In genomic region chr10:12832163-12832562, GRCm38 (mm10) we compare ENCODE assay signal across 20 mouse cellular contexts. TPM values are rescaled to one million over a fixed set of nuclear protein-coding genes. Genes with fewer than 3 reads are reported as not detected.
DNase-seq lines count a peak whose midpoint lies in the region; ATAC-seq and TF ChIP-seq lines count a peak whose summit lies in the region.
"Had no signal": no experiment of that assay in that cellular context is flagged by ENCODE, and none has a peak within 500 bp of the region (broad histone marks: within the 10 kb centered on the region; RNA-seq: fewer than 3 reads in every experiment).

No protein-coding gene starts in this region.

- no peaks in the 10 kb centered on the region for H3K27me3 ChIP-seq in kidney, adult 2 months (replicated peaks; ENCODE audit: control insufficient read depth, insufficient read depth, low read length)
- no peaks in the 10 kb centered on the region for H3K27me3 ChIP-seq in lung, embryonic 15.5 days
- H3K27me3 ChIP-seq in MEL (ENCODE audit: control insufficient read depth in 1 of 2, insufficient read depth in 2 of 2, low read length in 2 of 2), result no peaks in the 10 kb centered on the region
- no peaks in the 10 kb centered on the region for H3K27me3 ChIP-seq in neural tube, embryonic 15.5 days (replicated peaks)
- H3K27me3 ChIP-seq: CH12.LX; embryonic facial prominence, embryonic 13.5 days; forebrain, embryonic 12.5 days; heart, embryonic 12.5 days had no signal

- peak overlapping the region; percentile 29 for H3K27ac ChIP-seq in kidney, adult 2 months (ENCODE audit: insufficient read depth, low read depth, low read length)
- H3K27ac ChIP-seq in lung, embryonic 15.5 days, result 0 out of 2 replicates have a peak overlapping the region, but pooled peaks have one; percentile 8
- no peak overlapping the region for H3K27ac ChIP-seq in MEL (ENCODE audit: control insufficient read depth, low read depth, low read length)
- H3K27ac ChIP-seq in neural tube, embryonic 15.5 days (replicated peaks), result no peak overlapping the region
- H3K27ac ChIP-seq: embryonic facial prominence, embryonic 13.5 days; forebrain, embryonic 12.5 days; hindbrain, embryonic 10.5 days; hindbrain, embryonic 14.5 days had no signal

- no peaks in the 10 kb centered on the region for H3K9me3 ChIP-seq in lung, embryonic 15.5 days
- no peaks in the 10 kb centered on the region for H3K9me3 ChIP-seq in MEL (replicated peaks; ENCODE audit: insufficient read depth, low read length)
- no peaks in the 10 kb centered on the region for H3K9me3 ChIP-seq in neural tube, embryonic 15.5 days (replicated peaks)
- H3K9me3 ChIP-seq: embryonic facial prominence, embryonic 13.5 days; forebrain, embryonic 12.5 days; heart, embryonic 12.5 days; hindbrain, embryonic 10.5 days had no signal

- no peak for ATAC-seq in lung, embryonic 15.5 days (ENCODE audit: borderline replicate concordance, extremely low read depth, low FRiP score, low TSS enrichment)
- ATAC-seq in common myeloid progenitor, adult 5-6 weeks (replicated peaks; ENCODE audit: low read depth, poor library complexity, severe bottlenecking), result peak; percentile 24; the same call in 1 of the 2 replicates
- ATAC-seq in neural tube, embryonic 15.5 days (ENCODE audit: low FRiP score), result no peak
- ATAC-seq: forebrain, embryonic 16.5 days had no signal

- no peaks in the 10 kb centered on the region for H3K36me3 ChIP-seq in kidney, adult 2 months (ENCODE audit: control insufficient read depth, insufficient read depth, low read length)
- H3K36me3 ChIP-seq in lung, embryonic 15.5 days, result no peaks in the 10 kb centered on the region
- H3K36me3 ChIP-seq in MEL (ENCODE audit: control insufficient read depth in 1 of 2, insufficient read depth in 2 of 2, low read length in 2 of 2), result peaks cover 0 to 3% of the 10 kb centered on the region in 2 experiments; a peak in 1 of 4 replicates
- no peaks in the 10 kb centered on the region for H3K36me3 ChIP-seq in neural tube, embryonic 15.5 days
- H3K36me3 ChIP-seq: forebrain, embryonic 12.5 days; heart, embryonic 12.5 days; hindbrain, embryonic 10.5 days had no signal

- no peak for TF ChIP-seq CTCF in kidney, adult 2 months (conservative IDR thresholded peaks at IDR 0.05; ENCODE audit: insufficient read depth, insufficient read length, low read depth, low read length)
- no peak for TF ChIP-seq CTCF in MEL (IDR thresholded peaks at IDR 0.05 in 2 of 3, conservative IDR thresholded peaks at IDR 0.05 in 1 of 3; ENCODE audit: control insufficient read depth in 1 of 3, insufficient read depth in 1 of 3, low read depth in 2 of 3, low read length in 3 of 3, poor library complexity in 1 of 3, severe bottlenecking in 1 of 3)

- no peaks in the 10 kb centered on the region for H3K79me2 ChIP-seq in MEL (ENCODE audit: control insufficient read depth, insufficient read depth, low read length, poor library complexity)

- 55% methylated on average over 8 of the region's 8 CpGs for WGBS in kidney, adult 2 months
- 65% methylated on average over 8 of the region's 8 CpGs for WGBS in lung, embryonic 15.5 days
- 78% methylated on average over 8 of the region's 8 CpGs for WGBS in neural tube, embryonic 15.5 days

- H3K4me1 ChIP-seq in kidney, adult 2 months (ENCODE audit: control insufficient read depth, insufficient read depth, low read length), result peaks cover 22% of the 10 kb centered on the region
- H3K4me1 ChIP-seq in lung, embryonic 15.5 days, result peaks cover 24% of the 10 kb centered on the region
- peaks cover 0 to 7% of the 10 kb centered on the region in 2 experiments; a peak in 2 of 4 replicates for H3K4me1 ChIP-seq in MEL (ENCODE audit: control insufficient read depth in 1 of 2, insufficient read depth in 2 of 2, low read length in 2 of 2)
- H3K4me1 ChIP-seq in neural tube, embryonic 15.5 days, result 0 out of 2 replicates have a peak, but pooled peaks cover 2% of the 10 kb centered on the region
- H3K4me1 ChIP-seq: forebrain, embryonic 12.5 days had no signal

- TF ChIP-seq RAD21 in MEL (IDR thresholded peaks at IDR 0.05; ENCODE audit: low read depth, low read length), result no peak

- no peak overlapping the region for H3K4me3 ChIP-seq in kidney, adult 2 months (ENCODE audit: insufficient read depth, low read depth, low read length)
- no peak overlapping the region for H3K4me3 ChIP-seq in lung, embryonic 15.5 days
- no peak overlapping the region for H3K4me3 ChIP-seq in MEL (ENCODE audit: control insufficient read depth in 1 of 2, insufficient read depth in 1 of 2, low read depth in 2 of 2, low read length in 2 of 2)
- no peak overlapping the region for H3K4me3 ChIP-seq in neural tube, embryonic 15.5 days (replicated peaks)
- H3K4me3 ChIP-seq: embryonic facial prominence, embryonic 13.5 days; forebrain, embryonic 12.5 days; heart, embryonic 12.5 days; hindbrain, embryonic 10.5 days had no signal

- TF ChIP-seq POLR2A in kidney, adult 2 months (IDR thresholded peaks at IDR 0.05; ENCODE audit: low read depth, low read length), result no peak
- TF ChIP-seq POLR2A in MEL (IDR thresholded peaks at IDR 0.05; ENCODE audit: control insufficient read depth in 1 of 2, insufficient read depth in 1 of 2, low read depth in 1 of 2, low read length in 2 of 2, poor library complexity in 1 of 2), result no peak

- no peak for DNase-seq in kidney, adult 2 months
- DNase-seq in kidney, postnatal 10 days, result no peak
- DNase-seq in lung, postnatal 36 days, result no peak
- DNase-seq in MEL (ENCODE audit: low read depth, low spot score), result peak; percentile 54
- DNase-seq: adrenal gland, adult 2 months; adrenal gland, postnatal 25 days; cerebellum, adult 11 months; cerebellum, adult 8-10 months; cerebellum, postnatal 25 days; gastrocnemius, postnatal 14 days had no signal

- TF ChIP-seq EP300 in MEL (IDR thresholded peaks at IDR 0.05; ENCODE audit: low read depth in 1 of 2, low read length in 2 of 2), result peak; percentile 18 to 67; a peak in 3 of 4 replicates

- H3K9ac ChIP-seq in lung, embryonic 15.5 days, result no peak overlapping the region
- no peak overlapping the region for H3K9ac ChIP-seq in MEL (ENCODE audit: control insufficient read depth, low read depth, low read length, poor library complexity, severe bottlenecking)
- H3K9ac ChIP-seq in neural tube, embryonic 15.5 days (replicated peaks), result no peak overlapping the region
- H3K9ac ChIP-seq: embryonic facial prominence, embryonic 13.5 days; forebrain, embryonic 12.5 days; heart, embryonic 12.5 days; hindbrain, embryonic 14.5 days had no signal

- no peak overlapping the region for H3K4me2 ChIP-seq in lung, embryonic 15.5 days
- H3K4me2 ChIP-seq in neural tube, embryonic 15.5 days, result no peak overlapping the region
- H3K4me2 ChIP-seq: embryonic facial prominence, embryonic 13.5 days; forebrain, embryonic 12.5 days; heart, embryonic 12.5 days; hindbrain, embryonic 14.5 days had no signal

TF ChIP-seq in MEL, 35 proteins besides CTCF, POLR2A, EP300 and RAD21:
- TF ChIP-seq UBTF (IDR thresholded peaks at IDR 0.05; ENCODE audit: borderline replicate concordance, insufficient read depth, low read depth, low read length) (no peak), TCF12 (IDR thresholded peaks at IDR 0.05; ENCODE audit: low read depth, low read length) (peak; percentile 51; the same call in 1 of the 2 replicates), MAZ (IDR thresholded peaks at IDR 0.05; ENCODE audit: low read depth, low read length) (no peak), RCOR1 (IDR thresholded peaks at IDR 0.05; ENCODE audit: low read depth, low read length) (peak; percentile 95), HCFC1 (IDR thresholded peaks at IDR 0.05; ENCODE audit: low read depth, low read length) (no peak), POLR2AphosphoS2 (IDR thresholded peaks at IDR 0.05; ENCODE audit: low read length) (no peak), TAL1 (IDR thresholded peaks at IDR 0.05; ENCODE audit: low read length) (no peak), MYC (IDR thresholded peaks at IDR 0.05; ENCODE audit: low read depth, low read length) (no peak), MXI1 (IDR thresholded peaks at IDR 0.05; ENCODE audit: low read depth, low read length) (no peak), GATA1 (IDR thresholded peaks at IDR 0.05; ENCODE audit: low read depth, low read length) (peak; percentile 68; the same call in 1 of the 2 replicates), MYB (IDR thresholded peaks at IDR 0.05; ENCODE audit: low read depth, low read length) (no peak), SIN3A (IDR thresholded peaks at IDR 0.05; ENCODE audit: low read length) (no peak), CHD1 (IDR thresholded peaks at IDR 0.05; ENCODE audit: low read depth, low read length) (no peak), POLR2AphosphoS5 (IDR thresholded peaks at IDR 0.05; ENCODE audit: borderline replicate concordance, low read depth, low read length) (no peak), MAFK (IDR thresholded peaks at IDR 0.05; ENCODE audit: borderline replicate concordance, low read depth, low read length) (no peak), MAX (IDR thresholded peaks at IDR 0.05; ENCODE audit: low read length) (no peak), ZMIZ1 (IDR thresholded peaks at IDR 0.05; ENCODE audit: low read depth, low read length) (no peak), E2F4 (IDR thresholded peaks at IDR 0.05; ENCODE audit: borderline replicate concordance, low read depth, low read length) (no peak)
TF ChIP-seq in MEL: peak in this region for 3.

RNA-seq across cellular contexts. Expression of gene Utrn, which starts 37.0 kb away (rescaled TPM):
- 20.8 and 21.1 TPM in 2 replicates for polyA plus RNA-seq in kidney, adult 2 months (2012; rRNA removed)
- polyA plus RNA-seq in lung, embryonic 15.5 days (2015; fragmentation: Nextera tagmentation; extraction: Ambion mirVana), result 62.6 and 78.8 TPM in 2 replicates
- 2.3 and 3.4 TPM in 2 replicates for total RNA-seq in MEL (2012; rRNA removed)
- 1 to 10 TPM in 1 of 2 experiments, not detected in 1; 4.3 TPM for polyA plus RNA-seq in MEL (2012; ENCODE audit: insufficient read depth in 1 of 2, insufficient read length in 2 of 2, low read depth in 1 of 2, low replicate concordance in 2 of 2, missing spikeins in 1 of 2)
- total RNA-seq in common myeloid progenitor, adult 5-6 weeks (2017), result 45.9 and 46.5 TPM in 2 replicates
- 27.5 and 36.5 TPM in 2 replicates for polyA plus RNA-seq in neural tube, embryonic 15.5 days (2015; fragmentation: Nextera tagmentation; extraction: Ambion mirVana)

Comparison
In these comparisons a context has a peak if more than half of its experiments do, and no peak if none do; other contexts are left out.
1. H3K27ac ChIP-seq: peak in kidney, adult 2 months (single experiment) and lung, embryonic 15.5 days (single experiment); none in MEL (single experiment) and neural tube, embryonic 15.5 days (single experiment).